Mouse (Mus musculus): ENCODE measurements around the gene Bbof1.

Gene Bbof1

GRCm38 (mm10) chr12:84408819-84409507, at the start of gene Bbof1, which contains the start of gene Entpd5:
TSS of gene Bbof1 (plus strand) at chr12:84409071.
TSS of gene Entpd5 (minus strand) at chr12:84409029.
- peak; percentile 94 for DNase-seq (ENCODE audit: low read depth, low spot score)

GRCm38 (mm10) chr12:84361555-84362489, 47.0 kb upstream of the Bbof1 start, which contains the start of the genes Coq6 and Fam161b:
TSS of gene Coq6 (plus strand) at chr12:84361657.
TSS of gene Fam161b (minus strand) at chr12:84361833.
- DNase-seq (ENCODE audit: low read depth, low spot score): peak; percentile 97

GRCm38 (mm10) chr12:84362872-84363271, 46.0 kb upstream of the Bbof1 start:
- DNase-seq (ENCODE audit: low read depth, low spot score): no peak

GRCm38 (mm10) chr12:84364291-84364690, 44.6 kb upstream of the Bbof1 start:
- DNase-seq (ENCODE audit: low read depth, low spot score): no peak

- DNase-seq (ENCODE audit: low read depth, low spot score): no peak
These were observed 43.7 kb upstream of the Bbof1 start for GRCm38 (mm10) chr12:84365137-84365536.

GRCm38 (mm10) chr12:84366971-84367370, 41.9 kb upstream of the Bbof1 start:
- peak; percentile 32 for DNase-seq (ENCODE audit: low read depth, low spot score)

- no peak for DNase-seq (ENCODE audit: low read depth, low spot score)
These were observed 37.2 kb upstream of the Bbof1 start for GRCm38 (mm10) chr12:84371647-84372046.

- no peak for DNase-seq (ENCODE audit: low read depth, low spot score)
These were observed 34.9 kb upstream of the Bbof1 start for GRCm38 (mm10) chr12:84373831-84374481.

GRCm38 (mm10) chr12:84382369-84382768, 26.5 kb upstream of the Bbof1 start:
- DNase-seq (ENCODE audit: low read depth, low spot score): no peak

- DNase-seq (ENCODE audit: low read depth, low spot score): no peak
These were observed 24.2 kb upstream of the Bbof1 start for GRCm38 (mm10) chr12:84384644-84385081.

GRCm38 (mm10) chr12:84385408-84385807, 23.5 kb upstream of the Bbof1 start:
- DNase-seq (ENCODE audit: low read depth, low spot score): no peak

- DNase-seq (ENCODE audit: low read depth, low spot score): no peak
These were observed 20.8 kb upstream of the Bbof1 start for GRCm38 (mm10) chr12:84388097-84388496.

- DNase-seq (ENCODE audit: low read depth, low spot score): peak; percentile 57
These were observed 20.0 kb upstream of the Bbof1 start for GRCm38 (mm10) chr12:84388774-84389400.

GRCm38 (mm10) chr12:84390336-84390735, 18.5 kb upstream of the Bbof1 start:
- DNase-seq (ENCODE audit: low read depth, low spot score): no peak

GRCm38 (mm10) chr12:84392681-84393080, 16.2 kb upstream of the Bbof1 start:
- no peak for DNase-seq (ENCODE audit: low read depth, low spot score)

GRCm38 (mm10) chr12:84393847-84394246, 15.0 kb upstream of the Bbof1 start:
- DNase-seq (ENCODE audit: low read depth, low spot score): no peak

- no peak for DNase-seq (ENCODE audit: low read depth, low spot score)
These were observed 11.8 kb upstream of the Bbof1 start for GRCm38 (mm10) chr12:84396947-84397679.

- no peak for DNase-seq (ENCODE audit: low read depth, low spot score)
These were observed 11.2 kb upstream of the Bbof1 start for GRCm38 (mm10) chr12:84397685-84398084.

GRCm38 (mm10) chr12:84398629-84399028, 10.2 kb upstream of the Bbof1 start:
- DNase-seq (ENCODE audit: low read depth, low spot score): no peak

GRCm38 (mm10) chr12:84399135-84399534, 9.7 kb upstream of the Bbof1 start:
- DNase-seq (ENCODE audit: low read depth, low spot score): no peak

GRCm38 (mm10) chr12:84399663-84400062, 9.2 kb upstream of the Bbof1 start:
- no peak for DNase-seq (ENCODE audit: low read depth, low spot score)

Data from CD4-positive, CD25-positive, alpha-beta regulatory T cell, adult 2 months (primary cell).